Mouse (Mus musculus) cerebellum, adult 9-11 months (tissue): ENCODE measurements around the gene Atp6v1g1.

Experiments used
- DNase-seq: peaks from one replicate; pipeline ENCODE4 v3.0.0; 2022

The Atp6v1g1 gene

DNA sequence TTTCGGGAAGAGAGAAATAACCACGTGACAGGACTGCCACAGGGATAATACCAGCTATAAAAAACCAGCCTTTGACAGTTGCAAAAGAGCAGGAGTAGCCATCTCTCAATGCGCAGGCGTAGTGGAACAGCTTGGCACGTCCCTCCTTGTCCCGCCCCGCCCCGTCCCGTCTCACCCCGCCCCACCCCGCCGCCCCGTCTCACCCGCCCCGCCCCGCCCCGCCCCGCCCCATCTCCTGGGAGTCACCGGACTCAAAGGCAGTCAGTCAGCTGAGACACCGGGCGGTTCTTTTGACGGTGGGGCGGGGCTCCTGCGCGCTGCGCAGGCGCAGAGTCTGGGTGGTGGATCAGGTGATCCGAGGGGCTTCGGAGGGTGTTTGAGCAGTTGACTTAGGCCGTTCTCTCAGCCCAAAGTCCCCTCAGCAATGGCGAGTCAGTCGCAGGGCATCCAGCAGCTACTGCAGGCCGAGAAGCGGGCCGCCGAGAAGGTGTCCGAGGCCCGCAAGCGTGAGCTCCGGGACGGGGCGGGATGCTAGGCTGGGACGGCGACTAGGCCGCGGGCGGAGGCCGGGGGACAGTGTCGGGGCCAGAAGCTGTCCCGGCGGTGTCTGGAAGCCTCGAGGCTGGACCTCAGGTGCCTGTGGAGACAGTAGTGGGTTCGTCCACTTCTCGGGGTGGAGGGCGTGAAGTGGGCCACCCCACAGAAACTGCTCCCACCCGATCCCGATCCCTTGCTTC lies at the start of gene Atp6v1g1:
Gene Atp6v1g1, plus strand, starts transcription at position 279 of the 737 bp plus-strand sequence.
- peak; percentile 97 for DNase-seq

DNA sequence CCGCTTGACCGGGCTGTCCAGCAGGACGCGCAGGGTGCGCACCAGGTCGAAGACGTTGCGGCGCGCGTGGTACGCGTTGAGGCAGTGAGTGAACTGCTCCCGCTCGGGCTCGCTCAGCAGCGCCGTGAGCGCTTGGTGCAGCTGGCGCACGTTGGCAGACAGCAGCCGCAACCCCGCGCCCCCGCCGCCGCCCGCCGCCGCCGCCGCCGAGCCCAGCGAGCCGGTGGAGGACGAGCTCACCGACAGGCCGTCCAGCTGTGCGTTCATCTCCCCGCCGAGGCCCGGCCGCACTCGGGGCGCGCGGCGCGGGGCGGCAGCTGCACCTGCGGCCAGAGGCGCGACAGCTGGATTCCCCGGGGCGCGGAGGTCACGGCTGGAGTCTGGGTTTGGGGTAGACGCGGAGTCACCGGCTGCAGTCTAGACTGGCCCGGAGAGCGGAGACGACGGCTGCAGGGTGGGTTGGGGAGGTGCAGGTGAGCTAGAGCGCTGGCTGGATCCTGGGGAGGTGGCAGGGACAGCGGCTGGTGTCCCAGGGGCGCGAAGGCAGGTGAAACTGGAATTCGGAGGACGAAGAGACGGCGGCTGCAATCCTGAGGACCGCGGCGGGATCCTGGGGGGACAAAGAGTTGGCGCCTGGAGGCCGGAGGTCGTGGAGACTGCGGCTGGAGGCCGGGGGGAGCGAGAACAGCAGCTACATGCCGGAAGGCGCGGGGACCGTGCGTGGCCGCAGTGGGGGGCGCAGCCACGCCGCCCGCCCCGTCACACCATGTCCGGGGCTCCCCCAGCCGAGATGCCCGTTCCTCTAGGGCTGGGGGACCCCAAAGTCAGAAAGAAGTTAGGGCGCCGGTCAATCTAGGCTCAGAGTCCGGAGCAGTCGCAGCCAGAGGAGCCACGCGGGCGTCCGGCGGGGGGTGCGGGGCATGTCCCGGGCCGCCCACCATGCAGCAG lies 49.3 kb upstream of the Atp6v1g1 start:
- DNase-seq = no peak

DNA sequence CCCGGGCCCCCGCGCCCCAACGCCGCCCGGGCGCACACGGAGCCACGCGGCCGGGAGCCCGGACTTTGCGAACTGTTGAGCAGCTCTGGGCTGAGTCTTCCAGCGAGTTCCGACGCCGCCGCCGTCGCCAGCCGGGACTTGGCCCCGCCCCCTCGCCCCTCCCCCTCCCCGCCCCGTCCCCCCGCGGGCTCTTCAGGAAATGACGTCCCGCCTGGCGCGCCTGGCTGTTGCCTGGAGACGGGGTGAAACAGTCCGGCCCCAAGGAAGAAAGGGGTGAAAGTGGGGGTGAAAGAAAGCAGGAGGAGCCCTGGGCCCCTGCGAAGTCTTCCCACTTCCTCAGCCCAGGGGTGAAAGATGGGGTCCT lies 48.7 kb upstream of the Atp6v1g1 start, which contains the start of gene Whrn:
Gene Whrn, minus strand, starts transcription at position 77 of the 364 bp plus-strand sequence.
- DNase-seq = peak; percentile 17

DNA sequence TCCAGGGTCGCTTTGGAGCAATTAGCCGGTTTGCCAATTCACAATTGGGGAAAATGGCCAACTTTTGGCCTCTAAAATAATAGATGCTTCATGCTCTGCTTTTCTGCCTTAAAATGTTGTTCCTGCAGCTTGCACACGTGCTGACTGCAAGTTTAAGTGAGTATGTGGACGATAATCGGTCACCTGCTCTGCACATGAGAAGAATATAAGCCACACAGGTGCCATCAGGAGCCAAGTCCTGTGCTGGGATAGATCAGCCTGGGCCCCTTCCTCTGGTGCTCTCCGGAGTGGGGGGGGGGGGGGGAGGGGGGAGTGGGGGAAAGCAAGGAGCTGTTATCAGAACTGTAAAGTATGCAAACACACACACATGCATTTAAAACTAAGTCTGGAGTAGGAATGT lies 48.3 kb upstream of the Atp6v1g1 start:
- DNase-seq = no peak

DNA sequence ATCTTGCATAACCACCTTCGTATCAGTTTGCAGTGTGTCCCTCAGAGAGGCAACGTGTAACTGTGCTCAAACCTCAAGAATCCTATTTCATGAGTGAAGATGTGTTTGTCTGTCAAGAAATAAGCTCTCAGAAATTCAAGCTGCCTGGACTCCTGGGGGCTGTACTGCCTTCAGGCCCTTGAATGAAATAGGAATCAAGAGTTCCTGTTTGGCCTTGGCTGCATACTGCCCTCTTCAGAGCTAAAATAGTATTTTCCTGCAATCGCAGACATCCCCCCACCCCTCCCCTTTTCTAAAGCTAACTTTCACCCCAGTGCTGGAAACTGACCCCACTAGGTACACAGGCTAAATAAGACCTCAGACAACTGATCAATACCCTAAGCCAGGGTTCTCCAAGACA lies 46.2 kb upstream of the Atp6v1g1 start:
- DNase-seq = no peak

DNA sequence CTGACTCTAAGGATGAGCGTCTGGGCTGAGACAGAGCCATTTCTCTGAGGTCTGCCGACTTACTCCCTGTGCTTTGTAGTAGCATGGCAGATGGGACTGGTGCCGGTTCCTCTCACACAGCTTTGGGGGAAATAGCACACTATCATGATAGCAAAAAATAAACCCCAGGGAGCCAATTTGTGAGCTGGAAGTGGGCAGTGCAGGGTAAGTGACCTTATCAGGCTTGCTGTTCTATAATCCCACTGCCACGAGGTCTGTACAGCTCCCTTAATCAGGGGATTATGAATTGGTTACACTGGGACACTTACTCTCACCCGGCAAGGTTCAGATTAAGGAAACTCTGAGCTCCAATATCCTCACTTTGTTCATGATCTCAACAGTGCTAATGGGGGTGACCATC lies 43.5 kb upstream of the Atp6v1g1 start:
- no peak for DNase-seq

DNA sequence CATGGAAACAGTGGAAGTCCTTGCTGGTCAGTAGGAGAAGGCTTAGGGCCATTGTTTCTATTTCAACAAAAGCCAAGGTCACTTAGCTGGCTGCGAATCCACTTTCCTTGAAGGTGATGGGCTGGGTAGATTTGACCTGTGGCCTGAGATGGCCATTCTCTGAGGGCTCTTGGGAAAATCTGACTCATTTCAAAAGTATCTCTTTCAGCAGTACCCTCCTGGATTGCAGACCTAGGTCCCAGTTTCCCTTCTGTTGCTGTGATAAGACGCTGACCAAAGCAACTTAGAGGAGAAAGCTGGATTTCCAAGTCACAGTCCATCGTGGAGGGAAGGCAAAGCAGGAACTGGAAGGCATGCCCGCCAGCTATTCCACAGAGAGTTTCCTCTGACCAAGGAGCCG lies 40.6 kb upstream of the Atp6v1g1 start:
- no peak for DNase-seq

DNA sequence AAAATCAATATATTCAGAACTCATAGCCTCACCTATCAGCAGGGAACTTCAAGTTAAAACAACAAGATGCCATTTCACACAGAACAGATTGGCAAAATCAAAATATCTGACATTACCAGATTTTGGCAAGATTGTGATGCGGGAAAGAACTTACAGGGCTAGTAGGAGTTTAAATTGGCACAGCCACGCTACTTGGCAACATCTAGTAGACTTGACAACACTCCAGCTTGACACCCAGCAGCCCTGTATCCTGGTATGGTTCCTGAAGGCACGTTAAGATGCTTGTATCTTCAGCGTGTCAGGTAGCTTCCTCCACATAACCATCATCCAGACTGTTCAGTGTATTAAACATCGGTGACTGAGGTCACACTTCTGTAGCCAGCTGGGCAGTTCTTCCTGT lies 37.1 kb upstream of the Atp6v1g1 start:
- no peak for DNase-seq

DNA sequence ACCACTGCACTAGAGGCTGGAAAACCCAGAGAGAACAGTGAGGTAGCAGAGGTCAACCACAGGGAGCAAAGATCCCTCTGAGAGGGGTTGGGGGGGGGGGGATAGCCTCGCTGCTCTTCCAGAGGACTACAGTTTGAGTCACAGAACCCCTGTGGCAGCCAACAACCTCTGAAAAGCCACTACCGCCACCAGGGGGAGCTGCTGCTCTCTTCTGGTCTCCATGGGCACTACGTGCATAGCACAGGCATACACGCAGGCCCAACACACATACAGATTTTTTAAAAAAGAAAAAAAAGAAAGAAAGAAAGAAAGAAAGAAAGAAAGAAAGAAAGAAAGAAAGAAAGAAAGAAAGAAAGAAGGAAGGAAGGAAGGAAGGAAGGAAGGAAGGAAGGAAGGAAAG lies 36.3 kb upstream of the Atp6v1g1 start:
- peak; percentile 48 for DNase-seq

DNA sequence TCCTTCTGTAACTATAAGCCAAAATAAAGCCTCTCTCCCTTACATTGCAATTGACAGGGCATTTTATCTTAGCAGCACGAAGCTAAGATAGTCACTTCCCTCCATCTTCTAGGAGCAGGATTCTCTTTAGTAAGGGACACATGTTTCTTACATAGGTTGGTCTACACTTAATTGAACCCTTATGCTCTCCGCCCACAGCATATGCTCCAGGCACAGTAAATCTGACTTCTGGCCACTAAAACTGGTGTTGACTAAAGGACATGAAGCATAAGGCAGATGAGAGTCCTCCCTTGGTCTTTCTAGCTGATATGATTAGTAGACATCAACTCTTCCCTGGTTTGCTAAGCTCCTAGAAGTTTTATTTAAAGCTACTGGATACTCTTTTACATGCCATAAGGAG lies 31.7 kb upstream of the Atp6v1g1 start:
- DNase-seq = no peak

DNA sequence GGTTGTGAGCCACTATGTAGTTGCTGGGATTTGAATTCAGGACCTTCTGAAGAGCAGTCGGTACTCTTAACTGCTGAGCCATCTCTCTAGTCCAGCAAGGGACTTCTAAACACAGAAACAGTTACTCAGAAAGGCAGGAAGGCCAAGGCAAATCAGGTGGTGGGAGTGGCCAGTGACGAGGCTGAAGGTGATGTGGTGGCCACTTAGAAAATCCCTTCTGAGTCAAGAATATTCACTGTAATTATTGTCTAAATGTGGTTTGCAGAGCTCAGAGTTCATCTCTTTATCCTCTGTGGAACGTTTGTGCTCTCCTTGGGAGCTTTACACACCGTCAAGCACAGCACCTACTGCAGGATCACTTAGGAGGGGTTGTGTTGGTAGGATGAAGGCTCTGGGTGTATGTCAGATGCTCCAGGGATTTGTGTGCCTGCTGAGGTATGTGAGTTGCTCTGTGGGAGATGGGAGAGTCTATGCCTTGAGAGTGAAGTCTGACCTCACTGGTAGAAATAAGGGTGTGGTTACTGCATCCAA lies 30.1 kb upstream of the Atp6v1g1 start:
- DNase-seq = no peak

DNA sequence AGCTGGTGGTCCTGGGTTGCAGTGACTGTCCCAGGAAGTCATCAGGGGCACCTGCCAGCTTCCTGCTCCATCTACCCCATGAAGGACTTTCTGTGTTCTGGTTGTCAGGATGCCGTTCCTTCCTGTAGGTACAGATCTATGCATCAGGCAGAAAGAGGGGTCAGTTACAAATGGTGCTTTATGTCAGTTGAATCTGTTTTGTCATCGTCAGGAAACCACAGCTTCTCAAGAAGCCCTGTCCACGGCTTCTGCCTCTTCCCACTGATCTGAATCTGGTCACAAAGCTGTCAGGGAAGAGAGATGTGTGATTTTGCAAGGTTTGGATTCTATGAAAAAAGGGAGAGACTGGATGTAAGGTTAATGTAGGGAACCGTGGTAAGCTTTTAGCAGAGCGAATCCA lies 29.6 kb upstream of the Atp6v1g1 start:
- DNase-seq = no peak

DNA sequence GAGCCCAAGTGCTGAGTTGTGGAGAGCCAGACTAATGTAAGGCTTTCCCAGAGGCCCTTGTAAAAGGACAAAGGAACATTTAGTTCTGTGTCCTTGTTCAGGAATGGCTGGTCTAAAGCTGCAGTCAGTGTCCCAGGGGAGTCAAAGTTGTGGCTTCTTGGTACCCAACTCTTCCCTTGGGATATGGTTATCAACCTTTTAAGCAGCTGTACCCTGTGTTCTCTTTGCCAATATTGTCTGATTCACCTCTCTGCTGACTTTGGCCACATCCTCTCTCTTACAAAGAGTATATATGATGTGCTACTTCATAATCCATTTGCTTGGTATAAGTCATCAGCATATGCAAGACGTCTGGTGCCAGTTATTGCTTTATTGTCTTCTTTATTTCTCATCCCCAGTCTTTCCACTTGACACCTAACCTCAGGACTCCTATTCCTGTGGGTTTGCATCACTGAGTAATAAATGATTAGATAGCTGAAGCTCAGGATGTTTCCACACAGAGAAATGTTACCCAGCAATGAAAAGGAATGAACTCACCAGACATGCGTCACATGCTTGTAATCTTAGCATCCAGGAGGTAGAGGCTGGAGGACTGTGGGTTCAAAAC lies 22.7 kb upstream of the Atp6v1g1 start:
- no peak for DNase-seq

DNA sequence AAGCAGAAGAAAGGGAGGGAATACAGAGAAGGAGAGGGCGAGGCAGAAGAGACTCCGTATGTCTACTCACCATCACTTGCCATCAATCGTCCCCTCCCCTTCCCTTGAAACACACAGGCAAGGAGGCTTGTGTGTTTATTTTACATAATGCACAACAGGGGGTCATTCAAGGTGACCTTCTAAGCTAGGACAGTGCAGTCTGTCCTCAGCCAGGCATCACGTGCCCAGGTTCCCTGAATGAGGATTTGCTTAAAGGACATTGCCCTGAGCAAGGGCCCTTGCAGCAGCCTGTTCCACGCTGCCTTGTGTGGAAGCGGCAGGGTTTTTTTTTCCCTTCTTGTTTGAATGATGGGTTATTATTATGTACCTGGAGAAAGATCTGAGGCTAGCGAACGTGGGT lies 19.1 kb upstream of the Atp6v1g1 start:
- DNase-seq = no peak

DNA sequence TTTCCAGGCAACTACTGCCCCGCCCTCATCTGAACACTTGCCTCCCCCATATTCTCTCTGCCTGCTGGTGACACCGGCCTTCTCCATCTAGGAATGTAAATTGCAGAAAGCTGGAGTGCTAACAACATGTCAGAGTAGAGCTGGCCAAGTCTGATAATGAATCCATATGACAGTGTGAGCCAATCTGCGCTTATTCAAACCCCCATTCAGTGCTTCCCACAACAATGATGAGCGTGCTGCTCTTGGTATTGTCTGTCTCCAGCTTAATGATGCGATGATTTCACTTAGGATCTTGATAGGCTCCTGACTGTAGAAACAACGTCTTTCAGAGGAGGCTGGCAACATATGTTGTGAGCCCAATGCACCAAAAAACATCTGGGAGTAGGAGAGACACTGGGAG lies 15.6 kb upstream of the Atp6v1g1 start:
- no peak for DNase-seq

DNA sequence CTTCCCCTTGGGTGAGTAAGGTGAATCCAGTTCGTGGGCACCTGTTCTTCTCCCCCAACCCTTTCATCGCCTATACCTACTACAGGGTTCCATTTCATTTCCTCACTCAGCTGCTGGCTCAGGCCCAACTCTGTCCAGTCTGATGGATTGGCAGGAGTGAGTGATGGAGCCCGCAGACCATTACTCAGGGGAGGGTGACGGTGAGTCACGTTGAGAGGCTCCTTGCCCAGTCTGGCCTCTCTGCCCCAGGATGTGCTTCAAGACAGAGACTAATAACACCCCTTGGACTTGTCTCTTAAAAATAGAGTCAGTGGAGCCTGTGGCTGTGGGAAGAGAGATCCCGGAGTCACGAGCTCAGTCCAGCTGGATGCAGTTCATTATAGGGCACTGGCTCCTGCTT lies 14.2 kb upstream of the Atp6v1g1 start:
- no peak for DNase-seq

DNA sequence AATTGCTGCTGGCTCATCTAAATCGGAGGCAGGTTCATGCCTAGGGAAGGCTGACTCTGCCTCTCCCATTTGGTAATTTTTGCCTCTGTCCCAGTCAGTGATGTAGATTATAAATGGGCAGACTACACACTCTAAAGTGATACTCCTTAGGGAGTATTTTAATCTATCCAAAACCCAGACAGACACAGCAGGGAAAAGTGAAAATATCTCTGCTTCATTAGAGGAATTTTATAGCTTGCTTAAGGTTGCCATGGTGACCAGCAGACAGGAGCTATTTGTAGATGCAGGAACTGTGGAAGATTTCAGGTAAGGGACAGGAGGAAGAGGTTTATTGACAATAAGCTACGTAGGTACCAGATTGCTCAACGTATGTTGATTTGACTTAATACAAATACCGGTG lies 7.0 kb upstream of the Atp6v1g1 start:
- no peak for DNase-seq

DNA sequence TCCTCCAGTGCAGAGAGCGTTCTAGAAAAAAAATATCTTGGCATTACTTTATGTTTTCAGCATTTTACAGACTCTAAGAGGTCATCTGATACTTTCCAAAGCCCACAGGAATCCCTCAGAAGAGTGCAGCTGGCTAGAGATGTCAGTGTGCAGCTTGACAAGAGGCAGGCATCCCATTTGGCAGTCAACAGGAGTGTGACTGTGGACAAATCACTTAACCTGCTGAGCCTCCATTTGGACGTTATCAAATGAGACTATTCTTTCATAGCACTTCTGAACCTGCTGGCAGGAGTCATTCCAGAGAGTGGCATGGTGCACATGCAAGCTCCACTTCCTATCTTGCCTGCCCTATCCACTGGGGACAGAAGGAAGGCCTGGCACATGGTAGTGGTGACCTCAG lies 2.4 kb upstream of the Atp6v1g1 start:
- peak; percentile 16 for DNase-seq

DNA sequence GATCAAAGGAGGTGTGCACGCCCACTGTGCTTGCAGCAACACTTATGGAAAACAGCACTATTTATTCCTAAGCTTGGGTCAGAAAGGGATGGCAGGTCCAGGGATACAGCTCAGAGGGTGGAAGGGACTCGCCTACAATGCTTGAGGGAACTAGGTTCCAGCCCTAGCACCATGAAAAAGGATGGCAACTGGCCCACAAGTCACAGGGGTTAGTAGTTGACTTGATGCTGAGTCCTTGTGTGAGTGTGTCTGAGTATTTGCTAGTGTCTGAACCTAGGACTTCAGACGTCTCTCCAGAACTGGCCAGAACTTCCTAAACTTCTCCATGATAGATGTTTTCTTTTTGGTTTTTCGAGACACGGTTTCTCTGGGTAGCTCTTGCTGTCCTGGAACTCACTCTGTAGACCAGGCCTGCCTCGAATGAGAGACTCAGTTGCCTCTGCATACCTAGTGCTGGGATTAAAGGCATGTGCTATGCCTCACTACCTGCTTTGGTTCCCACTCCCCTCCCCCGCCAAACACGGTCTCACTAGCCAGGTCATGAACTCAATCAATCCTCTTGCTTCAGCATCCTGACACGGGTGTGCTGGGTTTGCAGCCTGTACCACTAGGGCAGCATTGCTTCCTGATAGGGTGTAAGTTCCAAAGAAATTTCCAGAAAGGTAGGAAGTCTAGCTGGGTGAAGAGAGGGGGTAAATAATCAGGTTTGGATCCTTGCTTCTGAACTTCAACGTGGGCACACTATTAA lies 652 bp upstream of the Atp6v1g1 start:
- peak; percentile 75 for DNase-seq

DNA sequence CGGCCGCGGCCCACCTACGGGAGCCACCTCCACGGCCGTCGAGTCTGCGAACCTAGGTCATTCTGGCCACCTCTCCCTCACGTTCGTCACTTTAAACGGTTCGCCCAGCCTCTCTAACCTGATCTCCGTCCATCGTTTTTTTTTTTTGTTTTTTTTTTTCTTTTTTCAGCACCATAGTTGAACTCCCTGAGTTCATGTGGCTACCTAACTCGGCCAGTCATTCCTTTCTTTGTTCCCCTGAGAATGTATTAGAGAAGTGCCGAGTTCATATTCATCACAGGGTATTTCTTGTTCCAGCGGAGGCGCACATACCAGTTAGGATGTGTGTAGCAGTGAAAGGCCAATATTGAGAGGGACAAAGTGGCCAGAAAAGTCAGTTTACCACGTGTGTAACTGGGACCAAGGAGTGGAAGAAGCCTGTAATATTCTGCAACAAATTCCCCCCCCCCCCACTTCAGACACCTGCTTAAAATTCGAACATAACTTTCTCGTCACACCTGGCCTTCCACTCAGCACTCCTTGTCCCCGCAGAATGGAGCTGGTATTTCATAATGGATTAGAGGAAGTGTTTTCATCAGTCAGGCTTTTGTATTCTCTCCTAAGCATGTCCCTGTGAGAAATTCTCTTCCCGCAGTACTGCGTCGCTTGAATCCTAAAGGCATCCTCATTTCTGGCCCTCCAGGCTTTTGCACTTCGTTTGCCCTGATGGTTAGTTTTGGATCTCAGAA lies 823 bp downstream of the Atp6v1g1 start:
- DNase-seq = peak; percentile 21

DNA sequence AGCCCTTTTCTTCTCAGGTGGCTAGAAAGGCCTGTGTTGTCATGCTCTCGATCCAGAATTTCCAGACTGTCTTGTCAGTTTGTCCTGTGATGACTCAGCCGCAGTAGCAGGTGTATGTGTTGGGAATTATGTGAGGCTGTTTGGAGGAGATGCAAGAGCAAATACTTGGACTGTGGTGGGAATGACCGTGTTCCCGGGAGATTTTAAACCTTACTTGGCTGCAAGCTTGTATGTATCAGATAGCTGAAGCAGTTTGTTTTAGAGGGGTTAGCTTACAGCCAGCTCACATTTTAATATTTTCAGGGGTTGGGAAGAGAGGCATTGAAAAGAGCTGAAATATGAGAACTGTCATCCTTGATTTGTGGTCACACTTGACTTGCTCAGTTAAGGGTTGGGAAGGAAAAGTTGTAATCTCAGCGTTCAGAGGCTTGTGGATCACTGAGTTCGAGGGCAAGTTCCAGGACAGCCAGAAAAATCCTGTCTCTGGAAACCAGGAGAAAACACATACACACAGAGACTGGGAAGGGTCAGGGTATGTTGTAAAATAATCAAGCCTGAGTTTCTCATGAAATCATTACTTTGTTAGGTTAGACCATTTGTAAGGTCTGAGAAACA lies 2.0 kb downstream of the Atp6v1g1 start:
- peak; percentile 8 for DNase-seq

DNA sequence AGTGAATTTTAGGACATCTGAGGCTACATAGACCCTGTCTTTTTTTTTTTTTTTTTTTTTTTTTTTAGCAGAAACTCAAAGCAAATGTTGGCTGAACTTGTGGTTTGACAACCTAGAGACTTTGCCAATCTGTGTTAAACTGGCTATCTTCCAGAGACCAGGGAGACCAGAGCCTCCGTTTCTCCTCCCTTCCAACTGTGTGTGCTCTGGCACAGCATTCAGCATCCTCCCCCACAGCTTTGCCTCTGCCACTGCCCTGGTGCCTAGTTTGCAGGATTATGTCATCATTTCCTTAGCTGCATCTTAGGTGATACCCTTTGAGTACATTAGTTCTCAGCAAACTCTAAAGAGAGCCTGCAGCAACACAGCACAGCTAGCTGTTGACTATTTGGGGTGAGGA lies 3.2 kb downstream of the Atp6v1g1 start:
- peak; percentile 35 for DNase-seq
